Mouse (Mus musculus) liver, embryonic 15.5 days (tissue): ENCODE results near the gene Rbx1. TPM values are rescaled to one million over a fixed set of nuclear protein-coding genes. Genes with fewer than 3 reads are reported as not detected.

Experiments
- ATAC-seq: fragments of 200-750 bp; cut with Nextera tagmentation; 2 replicates; pipeline ENCODE4 v1.8.0; 2017; ENCODE audit warnings: moderate number of reproducible peaks, mild to moderate bottlenecking, moderate library complexity; ENCODE audit not compliant: insufficient read depth
- H3K27ac ChIP-seq: fragments of 300-500 bp; sonication (generic); replicated peaks from 2 replicates; pipeline ENCODE4 v1.5.1; 2015; ENCODE audit warnings: mild to moderate bottlenecking, inconsistent platforms
- H3K27me3 ChIP-seq: fragments of 300-500 bp; sonication (generic); 2 replicates; pipeline ENCODE4 v1.6.1; 2015; ENCODE audit warnings: mild to moderate bottlenecking, inconsistent platforms
- H3K36me3 ChIP-seq: fragments of 300-500 bp; sonication (generic); replicated peaks from 2 replicates; pipeline ENCODE4 v1.6.1; 2015; ENCODE audit warnings: moderate library complexity, mild to moderate bottlenecking, inconsistent platforms
- H3K4me1 ChIP-seq: fragments of 300-500 bp; sonication (generic); replicated peaks from 2 replicates; pipeline ENCODE4 v1.6.1; 2015; ENCODE audit warnings: inconsistent platforms
- H3K4me2 ChIP-seq: fragments of 300-500 bp; sonication (generic); 2 replicates; pipeline ENCODE4 v1.6.1; 2015; ENCODE audit warnings: moderate library complexity, mild to moderate bottlenecking, inconsistent platforms
- H3K4me3 ChIP-seq: fragments of 300-500 bp; sonication (generic); replicated peaks from 2 replicates; pipeline ENCODE4 v1.5.1; 2015; ENCODE audit warnings: mild to moderate bottlenecking, inconsistent platforms
- H3K9ac ChIP-seq: fragments of 300-500 bp; sonication (generic); 2 replicates; pipeline ENCODE4 v1.6.1; 2015; ENCODE audit warnings: moderate library complexity, mild to moderate bottlenecking, inconsistent platforms
- H3K9me3 ChIP-seq: fragments of 300-500 bp; sonication (generic); replicated peaks from 2 replicates; pipeline ENCODE4 v1.6.1; 2016; ENCODE audit warnings: inconsistent platforms
- WGBS: fragments of 180-500 bp; shearing (Covaris S2); methylation state at CpG from one replicate; pipeline ENCODE4 v1.1.7; 2015; ENCODE audit warnings: mixed read lengths; ENCODE audit not compliant: insufficient replicate concordance; 5-methylcytosine and 5-hydroxymethylcytosine counted together
- polyA plus RNA-seq: library from polyadenylated mRNA; unstranded; fragments of >200 nt; fragmentation: Nextera tagmentation; extraction: Ambion mirVana; gene quantifications from 2 replicates; pipeline ENCODE4 v1.2.1, GENCODE M21; 2015

Rbx1 gene
- polyA plus RNA-seq, 1 experiment from 2014 or later = 226 TPM

DNA sequence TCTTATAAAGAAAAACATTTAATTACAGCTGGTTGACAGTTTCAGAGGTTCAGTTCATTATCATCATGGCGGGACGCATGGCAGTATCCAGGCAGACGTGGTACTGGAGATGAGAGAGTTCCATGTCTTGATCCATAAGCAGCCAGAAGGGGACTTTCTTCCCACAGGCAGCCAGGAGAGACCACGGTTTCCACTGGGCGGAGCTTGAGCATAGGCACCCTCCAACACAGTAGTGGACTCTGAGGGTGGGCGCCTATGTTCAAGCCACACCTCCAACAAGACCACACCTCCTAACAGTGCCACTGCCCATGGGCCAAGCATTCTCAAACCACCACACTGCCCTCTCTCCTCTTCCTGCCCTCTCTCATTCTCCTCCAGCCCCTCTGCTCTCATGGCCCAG is 17.6 kb downstream of the Rbx1 start:
- Histone ChIP-seq H3K27me3 (no peaks in the 10 kb centered on the region), H3K27ac (no peak overlapping the region), H3K9ac (no peak overlapping the region), H3K4me3 (no peak overlapping the region), H3K36me3 (no peaks in the 10 kb centered on the region), H3K4me1 (peaks cover 21% of the 10 kb centered on the region), H3K4me2 (no peak overlapping the region), H3K9me3 (no peaks in the 10 kb centered on the region)
- WGBS = 82% methylated on average over 6 of the region's 6 CpGs
- ATAC-seq = no peak

DNA sequence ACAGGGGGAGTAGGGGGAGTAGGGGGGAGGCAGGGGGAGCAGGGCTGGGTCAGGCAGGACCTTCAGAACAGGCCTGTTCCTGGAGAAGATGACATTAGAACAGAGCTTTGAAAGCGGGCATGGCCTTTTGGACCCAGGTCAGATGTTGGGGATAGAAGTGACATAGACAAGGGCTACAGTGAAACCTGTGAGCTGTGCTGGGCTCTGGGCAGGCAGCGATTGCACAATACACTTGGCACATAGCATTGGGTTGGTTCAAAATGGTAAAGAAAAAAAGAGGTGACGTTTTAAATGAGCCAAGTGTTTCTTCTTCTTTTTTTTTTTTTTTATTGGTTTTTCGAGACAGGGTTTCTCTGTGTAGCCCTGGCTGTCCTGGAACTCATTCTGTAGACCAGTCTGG is 19.4 kb downstream of the Rbx1 start:
- Histone ChIP-seq H3K9me3 (no peaks in the 10 kb centered on the region), H3K27ac (no peak overlapping the region), H3K4me2 (no peak overlapping the region), H3K27me3 (no peaks in the 10 kb centered on the region), H3K4me3 (no peak overlapping the region), H3K36me3 (no peaks in the 10 kb centered on the region), H3K4me1 (peaks cover 21% of the 10 kb centered on the region), H3K9ac (no peak overlapping the region)
- no peak for ATAC-seq
- WGBS = 61% methylated on average over 4 of the region's 4 CpGs

DNA sequence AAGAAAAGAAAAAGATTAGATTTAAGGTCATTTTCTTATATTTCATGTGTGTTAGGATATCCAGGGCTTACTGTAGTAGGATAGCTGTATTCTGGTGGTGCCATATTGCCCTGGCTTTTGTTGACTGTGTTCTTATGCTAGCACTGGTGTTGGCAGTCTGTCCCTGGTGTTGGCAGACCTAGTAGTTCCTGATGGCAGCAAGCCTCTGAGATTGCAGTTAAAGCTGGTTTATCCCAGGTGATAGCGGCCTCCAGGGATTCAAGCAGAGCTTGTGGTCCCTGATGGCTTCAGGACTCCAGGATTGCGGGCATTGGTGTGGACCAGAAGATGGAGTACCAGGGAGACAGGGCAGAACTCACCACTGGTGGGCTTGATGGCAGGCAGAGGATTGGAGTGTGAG is 37.4 kb downstream of the Rbx1 start:
- 78% methylated on average over 2 of the region's 2 CpGs for WGBS
- Histone ChIP-seq H3K9ac (no peak overlapping the region), H3K36me3 (no peaks in the 10 kb centered on the region), H3K27me3 (no peaks in the 10 kb centered on the region), H3K9me3 (no peaks in the 10 kb centered on the region), H3K4me3 (no peak overlapping the region), H3K4me2 (no peak overlapping the region), H3K4me1 (no peaks in the 10 kb centered on the region), H3K27ac (no peak overlapping the region)
- no peak for ATAC-seq

DNA sequence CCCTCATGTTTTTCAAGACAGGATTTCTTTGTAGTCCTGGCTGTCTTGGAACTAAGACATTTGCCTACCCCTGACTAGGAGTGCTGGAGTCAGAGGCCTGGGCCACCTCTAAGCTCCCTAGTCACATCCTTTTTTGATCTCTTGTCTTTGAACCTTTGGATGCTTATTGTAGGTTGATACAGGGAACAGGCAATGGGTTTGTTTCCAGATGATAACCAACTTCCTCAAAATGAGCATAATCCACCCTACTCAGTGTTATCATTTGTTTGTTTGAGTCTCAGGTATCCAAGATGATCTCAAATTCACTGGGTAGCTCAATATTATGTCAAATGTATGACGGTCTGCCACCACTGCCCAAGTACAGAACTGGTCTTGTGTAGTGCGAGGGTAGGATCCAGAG is 37.9 kb downstream of the Rbx1 start:
- Histone ChIP-seq H3K4me1 (no peaks in the 10 kb centered on the region), H3K9me3 (no peaks in the 10 kb centered on the region), H3K36me3 (no peaks in the 10 kb centered on the region), H3K27me3 (no peaks in the 10 kb centered on the region), H3K9ac (no peak overlapping the region), H3K27ac (no peak overlapping the region), H3K4me2 (no peak overlapping the region), H3K4me3 (no peak overlapping the region)
- ATAC-seq = no peak
- WGBS = 74% methylated on average over 2 of the region's 2 CpGs

DNA sequence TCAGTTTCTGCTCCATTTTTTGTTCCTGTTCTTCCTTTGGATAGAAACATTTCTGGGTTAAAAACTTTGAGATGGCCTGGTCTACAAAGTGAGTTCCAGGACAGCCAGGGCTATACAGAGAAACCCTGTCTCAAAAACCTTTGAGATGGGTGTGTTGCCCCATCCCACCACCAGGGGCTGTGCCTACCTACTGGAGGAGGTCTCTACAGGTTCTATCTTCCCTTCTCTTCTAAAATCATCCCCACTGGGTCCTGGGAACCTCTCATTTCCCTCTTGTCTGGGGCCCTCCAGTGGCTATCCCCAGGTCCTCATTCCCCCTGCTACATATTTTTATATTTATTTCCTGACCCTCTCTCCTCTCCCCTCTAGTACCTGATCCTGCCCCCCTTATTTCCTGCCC is 41.1 kb downstream of the Rbx1 start:
- Histone ChIP-seq H3K36me3 (no peaks in the 10 kb centered on the region), H3K27me3 (no peaks in the 10 kb centered on the region), H3K9me3 (no peaks in the 10 kb centered on the region), H3K27ac (no peak overlapping the region), H3K4me2 (no peak overlapping the region), H3K4me1 (peaks cover 12% of the 10 kb centered on the region), H3K9ac (no peak overlapping the region), H3K4me3 (no peak overlapping the region)
- no peak for ATAC-seq

DNA sequence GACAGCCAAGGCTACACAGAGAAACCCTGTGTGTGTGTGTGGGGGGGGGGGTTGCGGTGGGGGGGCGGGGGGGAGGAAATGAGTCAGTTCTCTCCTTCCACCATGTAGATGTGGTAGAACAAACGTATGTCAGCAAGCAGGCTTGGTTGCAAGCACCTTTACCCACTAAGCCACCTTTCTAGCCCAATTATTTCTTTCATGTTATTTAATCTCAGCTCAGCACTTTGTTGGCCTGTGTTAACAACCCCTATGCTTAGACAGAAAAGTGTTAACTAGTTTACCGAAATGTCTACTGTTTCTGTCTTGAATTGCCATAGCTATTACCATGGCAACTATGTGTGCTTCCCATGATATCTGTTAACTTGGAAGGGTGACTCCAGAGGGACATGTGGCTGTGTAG is 44.5 kb downstream of the Rbx1 start:
- H3K4me1 ChIP-seq = peaks cover 33% of the 10 kb centered on the region
- H3K4me3 ChIP-seq = no peak overlapping the region
- H3K4me2 ChIP-seq = no peak overlapping the region
- no peaks in the 10 kb centered on the region for H3K36me3 ChIP-seq
- no peaks in the 10 kb centered on the region for H3K9me3 ChIP-seq
- no peak for ATAC-seq
- H3K9ac ChIP-seq = no peak overlapping the region
- WGBS = 58% methylated on average over 4 of the region's 4 CpGs
- no peak overlapping the region for H3K27ac ChIP-seq
- no peaks in the 10 kb centered on the region for H3K27me3 ChIP-seq

DNA sequence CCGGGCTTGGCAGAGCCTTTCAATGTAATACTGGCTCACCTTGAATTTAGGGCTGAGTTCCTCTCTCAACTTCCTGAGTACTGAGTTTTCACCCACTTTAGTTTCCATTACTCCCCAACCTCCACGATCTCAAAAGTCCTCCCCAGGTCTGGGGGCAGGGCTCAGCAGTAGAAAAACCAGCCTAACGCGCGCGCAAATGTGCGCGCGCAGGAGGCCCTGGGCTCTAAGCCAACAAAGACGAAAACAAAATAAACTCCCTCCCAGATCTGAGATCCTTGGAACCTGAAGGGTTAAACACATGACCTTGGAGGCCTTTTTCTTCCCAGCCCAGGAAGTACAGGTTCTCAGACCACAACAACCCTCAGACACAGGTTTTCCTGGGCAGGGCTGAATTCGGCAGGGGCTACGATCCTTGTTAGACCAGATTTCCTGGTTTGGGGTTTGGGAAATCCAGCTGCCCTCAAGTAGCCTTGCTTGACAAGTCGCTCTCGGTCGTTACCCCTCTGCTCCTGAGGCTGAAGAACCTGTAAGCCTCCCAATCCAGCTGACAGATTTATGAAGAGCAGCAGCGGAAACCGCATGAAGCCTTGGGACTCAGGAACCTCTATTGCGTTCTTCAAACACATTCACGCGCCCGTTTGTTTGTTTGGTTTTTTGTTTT is 45.6 kb downstream of the Rbx1 start:
- H3K9me3 ChIP-seq = no peaks in the 10 kb centered on the region
- H3K36me3 ChIP-seq = no peaks in the 10 kb centered on the region
- peaks cover 33% of the 10 kb centered on the region for H3K4me1 ChIP-seq
- peak overlapping the region; percentile 56 for H3K4me2 ChIP-seq
- H3K4me3 ChIP-seq = peak overlapping the region; percentile 32
- no peaks in the 10 kb centered on the region for H3K27me3 ChIP-seq
- H3K27ac ChIP-seq = 0 out of 2 replicates have a peak overlapping the region, but pooled peaks have one; percentile 11
- WGBS = 12% methylated on average over 21 of the region's 21 CpGs
- peak overlapping the region; percentile 30; the same call in 1 of the 2 replicates for H3K9ac ChIP-seq
- no peak for ATAC-seq

DNA sequence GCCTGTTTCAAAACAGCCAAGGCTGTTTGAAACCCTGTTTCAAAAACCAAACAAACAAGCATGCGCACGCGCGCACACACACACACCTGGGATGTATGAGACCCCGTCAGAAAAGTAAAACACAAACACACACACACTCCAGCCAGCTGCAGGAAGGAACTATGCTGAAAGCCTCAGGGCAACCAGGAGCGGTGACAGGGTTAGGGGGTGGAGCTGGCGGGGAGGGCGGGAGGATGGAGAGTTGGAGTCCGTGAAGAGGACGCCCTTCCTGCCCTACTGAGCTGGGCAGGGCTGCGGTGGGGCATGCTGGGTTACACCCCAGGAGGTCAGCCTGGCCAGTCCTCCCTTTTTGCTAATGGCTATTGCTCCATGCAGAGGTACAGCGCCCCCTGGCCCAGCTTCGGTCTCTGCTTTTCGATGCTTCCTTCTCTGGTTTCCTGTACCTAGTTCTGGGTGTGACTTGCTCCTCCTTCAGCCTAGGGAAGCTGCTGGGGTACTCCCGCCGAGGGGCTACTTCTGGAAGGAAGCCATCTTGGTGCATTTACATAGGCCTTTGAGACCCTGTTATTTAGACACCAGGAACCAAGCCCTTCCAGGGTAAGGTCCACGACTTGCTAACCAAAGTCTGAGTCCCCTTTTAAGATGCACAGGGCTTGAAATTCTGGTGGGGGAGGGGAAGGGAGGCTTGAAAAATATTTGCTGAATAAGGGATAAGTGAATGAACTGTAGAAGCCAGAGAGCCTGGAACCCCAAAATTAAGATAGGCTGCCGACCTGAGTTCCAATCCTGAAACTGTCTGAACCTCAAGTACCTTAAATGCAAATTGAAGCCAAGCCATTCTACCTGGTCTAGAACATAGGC is 48.2 kb downstream of the Rbx1 start:
- no peaks in the 10 kb centered on the region for H3K36me3 ChIP-seq
- H3K4me3 ChIP-seq = peak overlapping the region; percentile 32
- peak overlapping the region; percentile 70 for H3K4me2 ChIP-seq
- peak overlapping the region; percentile 58 for H3K27ac ChIP-seq
- ATAC-seq = peak; percentile 92
- H3K9me3 ChIP-seq = no peaks in the 10 kb centered on the region
- peaks cover 33% of the 10 kb centered on the region for H3K4me1 ChIP-seq
- H3K9ac ChIP-seq = 0 out of 2 replicates have a peak overlapping the region, but pooled peaks have one; percentile 0
- 5% methylated on average over 18 of the region's 18 CpGs for WGBS
- H3K27me3 ChIP-seq = no peaks in the 10 kb centered on the region

DNA sequence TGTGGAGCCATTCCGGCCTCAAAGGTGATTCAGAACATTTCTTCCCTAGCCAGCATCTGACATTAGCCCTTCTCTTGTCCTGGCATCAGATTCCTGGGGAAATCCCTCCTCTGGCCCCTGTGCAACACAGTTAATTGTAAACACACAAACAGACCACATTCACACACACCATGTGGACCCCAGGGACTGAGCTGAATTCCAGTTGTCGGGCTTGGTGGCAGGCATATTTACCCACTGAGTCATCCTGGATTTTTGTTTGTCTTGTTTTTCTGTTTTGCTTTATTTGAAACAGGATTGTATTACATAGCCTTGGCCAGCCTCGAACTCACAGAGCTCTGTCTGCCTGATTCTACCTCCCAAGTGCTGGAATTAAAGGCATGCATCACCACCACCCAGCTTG is 49.1 kb downstream of the Rbx1 start:
- WGBS = 61% methylated on average over 3 of the region's 3 CpGs
- H3K27ac ChIP-seq = no peak overlapping the region
- no peak overlapping the region for H3K4me2 ChIP-seq
- peaks cover 33% of the 10 kb centered on the region for H3K4me1 ChIP-seq
- no peaks in the 10 kb centered on the region for H3K9me3 ChIP-seq
- no peaks in the 10 kb centered on the region for H3K36me3 ChIP-seq
- no peak overlapping the region for H3K9ac ChIP-seq
- H3K27me3 ChIP-seq = no peaks in the 10 kb centered on the region
- no peak overlapping the region for H3K4me3 ChIP-seq
- no peak for ATAC-seq

DNA sequence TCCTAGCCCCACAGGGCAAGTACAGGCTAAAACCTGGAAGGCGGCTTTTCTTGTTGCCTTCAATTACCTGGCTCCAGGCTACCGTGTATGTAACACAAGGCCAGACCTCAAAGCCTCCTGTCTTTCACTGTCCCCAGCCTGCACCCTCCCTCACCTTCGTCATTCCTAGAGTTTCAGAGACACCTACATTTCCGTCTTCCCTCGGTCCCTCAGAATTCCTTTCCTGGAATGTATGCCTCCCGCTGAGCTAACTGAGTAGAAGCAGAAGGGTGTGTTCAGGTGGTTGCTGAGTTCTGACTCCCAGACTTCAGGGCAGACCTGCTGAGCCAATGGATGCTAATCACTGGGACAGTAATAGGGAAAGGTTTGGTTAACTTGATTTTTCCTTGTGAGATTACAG is 51.9 kb downstream of the Rbx1 start:
- H3K4me1 ChIP-seq = peaks cover 43% of the 10 kb centered on the region
- no peak overlapping the region for H3K27ac ChIP-seq
- H3K9ac ChIP-seq = no peak overlapping the region
- no peak overlapping the region for H3K4me2 ChIP-seq
- H3K27me3 ChIP-seq = peaks cover 2% of the 10 kb centered on the region; the same call in 1 of the 2 replicates
- no peak for ATAC-seq
- 71% methylated on average over 6 of the region's 6 CpGs for WGBS
- no peak overlapping the region for H3K4me3 ChIP-seq
- no peaks in the 10 kb centered on the region for H3K9me3 ChIP-seq
- H3K36me3 ChIP-seq = no peaks in the 10 kb centered on the region

DNA sequence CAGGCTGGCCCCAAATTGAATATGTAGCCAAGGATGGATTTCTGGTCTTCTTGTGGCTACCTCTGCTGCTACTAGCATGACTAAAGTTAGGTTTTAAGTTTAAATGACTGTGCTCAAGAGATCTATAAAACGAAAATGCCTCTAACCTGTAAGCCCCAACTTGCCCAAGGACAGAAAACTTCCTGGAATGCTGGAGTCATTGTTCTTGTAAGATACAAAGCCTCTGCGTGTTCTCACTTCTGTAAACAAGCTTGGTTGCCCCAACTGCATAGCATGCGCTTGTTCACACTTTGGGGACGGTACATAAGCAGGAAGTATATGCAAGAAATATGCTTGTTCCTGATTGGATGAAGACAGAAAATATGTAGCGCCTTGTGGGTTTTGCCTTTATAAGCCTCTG is 52.7 kb downstream of the Rbx1 start:
- no peak overlapping the region for H3K4me3 ChIP-seq
- H3K4me2 ChIP-seq = no peak overlapping the region
- peaks cover 44% of the 10 kb centered on the region for H3K4me1 ChIP-seq
- H3K27me3 ChIP-seq = peaks cover 5% of the 10 kb centered on the region
- H3K9me3 ChIP-seq = no peaks in the 10 kb centered on the region
- ATAC-seq = no peak
- H3K27ac ChIP-seq = no peak overlapping the region
- H3K36me3 ChIP-seq = no peaks in the 10 kb centered on the region
- H3K9ac ChIP-seq = no peak overlapping the region
- WGBS = 62% methylated on average over 5 of the region's 5 CpGs
